In the genomic region with DNA sequence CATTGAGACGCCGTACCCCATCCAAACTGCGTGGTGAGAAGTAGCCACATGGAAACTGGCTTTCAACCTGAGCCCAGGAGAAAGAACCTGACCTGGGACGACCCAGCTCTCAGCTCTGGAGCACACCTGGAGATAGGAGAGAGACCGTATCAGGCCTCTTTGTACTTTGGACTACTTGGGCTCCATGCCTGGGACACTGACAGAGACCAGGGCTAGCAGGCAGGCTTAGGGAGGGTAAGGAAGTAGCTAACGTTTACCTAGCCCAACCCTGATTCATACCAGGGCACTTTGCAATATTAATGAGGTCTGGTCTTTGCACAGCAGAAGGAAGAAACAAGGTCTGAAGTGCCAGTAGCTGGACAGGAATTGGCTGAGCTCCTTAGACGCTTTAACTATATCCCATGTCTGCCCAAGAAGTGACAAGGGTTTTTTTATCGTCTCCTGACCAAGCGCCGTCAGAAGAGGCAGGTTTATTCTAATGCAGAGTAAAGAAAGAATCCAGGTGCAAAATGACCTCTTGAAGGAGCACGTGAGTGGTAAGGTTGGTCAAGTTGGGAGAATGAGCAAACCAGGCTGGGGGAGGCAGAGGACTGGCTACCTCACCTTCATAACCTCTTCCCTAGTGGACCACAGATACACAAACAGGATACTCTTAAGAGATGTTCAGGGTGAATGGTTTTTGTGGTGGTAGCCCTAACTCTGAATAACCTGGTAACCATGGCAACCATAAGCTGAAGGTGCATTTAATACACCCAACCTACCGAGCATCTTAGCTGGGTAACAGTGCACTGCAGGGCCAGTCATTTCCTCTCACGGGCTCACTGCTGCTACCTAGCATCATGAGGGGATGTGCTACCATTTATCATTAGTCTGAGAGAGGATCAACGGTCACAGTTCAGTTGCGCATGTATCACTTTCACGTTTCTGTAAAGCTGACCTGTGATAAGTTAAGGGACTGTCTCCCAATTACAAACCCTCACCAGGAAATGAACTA, we compare ENCODE assay signal across 17 mouse cellular contexts. TPM values are rescaled to one million over a fixed set of nuclear protein-coding genes. Genes with fewer than 3 reads are reported as not detected.
A peak's percentile ranks its signal among the peaks of the same experiment; 100 is the strongest.
DNase-seq lines count a peak whose midpoint lies in the region; ATAC-seq and TF ChIP-seq lines count a peak whose summit lies in the region.
"Had no signal": no experiment of that assay in that cellular context is flagged by ENCODE, and none has a peak within 500 bp of the region (broad histone marks: within the 10 kb centered on the region; RNA-seq: fewer than 3 reads in every experiment).

No protein-coding gene starts in this region.

- no peaks in the 10 kb centered on the region for H3K36me3 ChIP-seq in CH12.LX (replicated peaks in 1 of 2; ENCODE audit: control insufficient read depth in 1 of 2, insufficient read depth in 1 of 2, low read length in 1 of 2)
- H3K36me3 ChIP-seq in intestine, embryonic 15.5 days: no peaks in the 10 kb centered on the region
- H3K36me3 ChIP-seq in midbrain, embryonic 16.5 days (ENCODE audit: control insufficient read depth, insufficient read depth, low read length): no peaks in the 10 kb centered on the region
- H3K36me3 ChIP-seq in heart, embryonic 10.5 days: no peaks in the 10 kb centered on the region
- H3K36me3 ChIP-seq: midbrain, embryonic 12.5 days; neural tube, embryonic 15.5 days had no signal

- no peak for TF ChIP-seq CTCF in CH12.LX (conservative IDR thresholded peaks at IDR 0.05 in 1 of 2, IDR thresholded peaks at IDR 0.05 in 1 of 2; ENCODE audit: low read depth in 2 of 2, low read length in 2 of 2)

- no peaks in the 10 kb centered on the region for H3K9me3 ChIP-seq in CH12.LX (replicated peaks; ENCODE audit: low read length)
- H3K9me3 ChIP-seq in intestine, embryonic 15.5 days: no peaks in the 10 kb centered on the region
- H3K9me3 ChIP-seq in midbrain, embryonic 16.5 days (replicated peaks; ENCODE audit: control insufficient read depth, low read length, poor library complexity, severe bottlenecking): no peaks in the 10 kb centered on the region
- no peaks in the 10 kb centered on the region for H3K9me3 ChIP-seq in heart, embryonic 10.5 days
- H3K9me3 ChIP-seq: midbrain, embryonic 12.5 days; neural tube, embryonic 15.5 days had no signal

- no peaks in the 10 kb centered on the region for H3K79me2 ChIP-seq in CH12.LX (replicated peaks; ENCODE audit: control insufficient read depth, extremely low read depth, insufficient read depth, poor library complexity, severe bottlenecking)

- H3K4me2 ChIP-seq in CH12.LX (ENCODE audit: insufficient read depth, low read depth, poor library complexity, severe bottlenecking): 0 out of 2 replicates have a peak overlapping the region, but pooled peaks have one; percentile 6
- H3K4me2 ChIP-seq in intestine, embryonic 15.5 days (replicated peaks): peak overlapping the region; percentile 41
- no peak overlapping the region for H3K4me2 ChIP-seq in midbrain, embryonic 16.5 days (ENCODE audit: low read length)
- H3K4me2 ChIP-seq: midbrain, embryonic 12.5 days; neural tube, embryonic 15.5 days had no signal

- in situ Hi-C loops in CH12.LX (cut with MboI; ENCODE audit: low pct_ligation_motif_present, low pct_unique_long_range_greater_than_20kb, low sequenced_read_pairs): no loop called here

- no peak for TF ChIP-seq POLR2A in CH12.LX (IDR thresholded peaks at IDR 0.05; ENCODE audit: low read depth, low read length)

- no peak overlapping the region for H3K9ac ChIP-seq in CH12.LX (ENCODE audit: insufficient read depth, low read depth)
- H3K9ac ChIP-seq in intestine, embryonic 15.5 days: no peak overlapping the region
- no peak overlapping the region for H3K9ac ChIP-seq in midbrain, embryonic 16.5 days (ENCODE audit: low read depth, low read length)
- H3K9ac ChIP-seq: liver, embryonic 14.5 days; midbrain, embryonic 12.5 days; neural tube, embryonic 15.5 days had no signal

- dilution Hi-C loops in CH12.LX (cut with MboI; ENCODE audit: extremely low pct_ligation_motif_present, extremely low pct_unique_long_range_greater_than_20kb, low sequenced_read_pairs): no loop called here

- H3K27ac ChIP-seq in CH12.LX (ENCODE audit: insufficient read depth, low read depth): no peak overlapping the region
- H3K27ac ChIP-seq in intestine, embryonic 15.5 days: peak overlapping the region; percentile 79
- H3K27ac ChIP-seq in midbrain, embryonic 16.5 days (ENCODE audit: low read length): 0 out of 2 replicates have a peak overlapping the region, but pooled peaks have one; percentile 42
- no peak overlapping the region for H3K27ac ChIP-seq in heart, embryonic 10.5 days
- H3K27ac ChIP-seq: heart, adult 2 months; liver, embryonic 14.5 days; midbrain, embryonic 12.5 days; neural tube, embryonic 15.5 days had no signal

- peaks cover 3 to 16% of the 10 kb centered on the region in 2 experiments; a peak in 2 of 4 replicates for H3K4me1 ChIP-seq in CH12.LX (ENCODE audit: control insufficient read depth in 1 of 2, insufficient read depth in 2 of 2)
- peaks cover 18% of the 10 kb centered on the region; the same call in 1 of the 2 replicates for H3K4me1 ChIP-seq in intestine, embryonic 15.5 days (replicated peaks)
- H3K4me1 ChIP-seq in midbrain, embryonic 16.5 days (ENCODE audit: control insufficient read depth, insufficient read depth, low read length): peaks cover 23% of the 10 kb centered on the region
- H3K4me1 ChIP-seq in heart, embryonic 10.5 days: peaks cover 11% of the 10 kb centered on the region

- H3K4me3 ChIP-seq in CH12.LX (replicated peaks in 1 of 3; ENCODE audit: low read depth in 2 of 3, low read length in 2 of 3, poor library complexity in 1 of 3): no peak overlapping the region
- no peak overlapping the region for H3K4me3 ChIP-seq in intestine, embryonic 15.5 days (replicated peaks)
- H3K4me3 ChIP-seq in midbrain, embryonic 16.5 days (ENCODE audit: low read depth, low read length): no peak overlapping the region
- no peak overlapping the region for H3K4me3 ChIP-seq in heart, embryonic 10.5 days
- H3K4me3 ChIP-seq: heart, adult 2 months; midbrain, embryonic 12.5 days; neural tube, embryonic 15.5 days had no signal

- ATAC-seq in intestine, embryonic 15.5 days: peak; percentile 97
- peak; percentile 66 for ATAC-seq in midbrain, embryonic 16.5 days

- TF ChIP-seq RAD21 in CH12.LX (IDR thresholded peaks at IDR 0.05; ENCODE audit: low read depth, low read length): no peak

- 46% methylated on average over 16 of the region's 16 CpGs for WGBS in intestine, embryonic 15.5 days
- WGBS in midbrain, embryonic 16.5 days: 70% methylated on average over 16 of the region's 16 CpGs
- WGBS in heart, embryonic 10.5 days: 75% methylated on average over 16 of the region's 16 CpGs

- no peak for DNase-seq in CH12.LX (ENCODE audit: extremely low read depth)
- peak; percentile 66 to 86 for DNase-seq in kidney, postnatal 25 days
- no peak for DNase-seq in urinary bladder, postnatal 4 days (ENCODE audit: low spot score in 2 of 2)
- no peak for DNase-seq in heart, embryonic 10.5 days (ENCODE audit: low spot score)
- DNase-seq in urinary bladder, adult 18-20 months (ENCODE audit: low spot score in 2 of 2): no peak
- DNase-seq: cerebellum, adult 9-10 months; heart, adult 2 months; heart, postnatal 4 days; right cerebral cortex, adult 18-20 months had no signal

- peaks cover under 1% of the 10 kb centered on the region for H3K27me3 ChIP-seq in CH12.LX (replicated peaks)
- H3K27me3 ChIP-seq in intestine, embryonic 15.5 days (replicated peaks): no peaks in the 10 kb centered on the region
- H3K27me3 ChIP-seq in midbrain, embryonic 16.5 days (ENCODE audit: control insufficient read depth, insufficient read depth, low read depth, low read length): peaks cover 9% of the 10 kb centered on the region
- peaks cover 11% of the 10 kb centered on the region for H3K27me3 ChIP-seq in heart, embryonic 10.5 days (ENCODE audit: insufficient read depth, poor library complexity, severe bottlenecking)

- no peak for TF ChIP-seq EP300 in CH12.LX (IDR thresholded peaks at IDR 0.05; ENCODE audit: low read length)

TF ChIP-seq in CH12.LX, 34 proteins besides CTCF, POLR2A, EP300 and RAD21 (continues in another document):
- TF ChIP-seq USF1 (IDR thresholded peaks at IDR 0.05; ENCODE audit: low read depth, low read length) (no peak), SMC3 (IDR thresholded peaks at IDR 0.05; ENCODE audit: low read depth, low read length) (no peak), BHLHE40 (IDR thresholded peaks at IDR 0.05; ENCODE audit: low read depth, low read length) (no peak), JUND (conservative IDR thresholded peaks at IDR 0.05; ENCODE audit: low read depth, low read length) (no peak), IRF4 (IDR thresholded peaks at IDR 0.05; ENCODE audit: low read depth, low read length) (no peak), NELFE (IDR thresholded peaks at IDR 0.05; ENCODE audit: low read depth, low read length) (no peak), ZMIZ1 (IDR thresholded peaks at IDR 0.05; ENCODE audit: low read depth, low read length) (no peak), TBP (conservative IDR thresholded peaks at IDR 0.05; ENCODE audit: low read depth, low read length) (no peak), GABPA (IDR thresholded peaks at IDR 0.05; ENCODE audit: insufficient replicate concordance, low read depth, low read length) (no peak), CHD1 (IDR thresholded peaks at IDR 0.05; ENCODE audit: low read depth, low read length) (no peak)

RNA-seq across cellular contexts. Expression of gene Abcg8, which starts 3.4 kb away (rescaled TPM):
- total RNA-seq in CH12.LX (2012; rRNA removed) (0.04 TPM in 1 of 2 replicates, not detected in the other), CH12.LX (2014; rRNA removed) (not detected in 2 replicates)
- polyA plus RNA-seq in CH12.LX (2012; ENCODE audit: insufficient read length, low read depth): not detected in 2 replicates
- polyA plus RNA-seq in intestine, embryonic 15.5 days (2015; fragmentation: Nextera tagmentation; extraction: Ambion mirVana): 0.30 and 0.57 TPM in 2 replicates
- 0.08 TPM in 1 of 2 replicates, not detected in the other for polyA plus RNA-seq in midbrain, embryonic 16.5 days (2015; fragmentation: Nextera tagmentation; extraction: Ambion mirVana)
- 0.09 TPM in 1 of 2 replicates, not detected in the other for polyA plus RNA-seq in heart, embryonic 10.5 days (2016; fragmentation: Nextera tagmentation; extraction: Ambion mirVana)
- total RNA-seq: adrenal gland, adult 18-20 months; heart, adult 2 months; heart, postnatal 4 days; layer of hippocampus, adult 8-10 months; left cerebral cortex, postnatal 25 days had no signal
- polyA plus RNA-seq: heart, adult 2 months had no signal

RNA-seq across cellular contexts. Expression of gene Abcg5, which starts 10.1 kb away (rescaled TPM):
- total RNA-seq in CH12.LX (2012; rRNA removed) (not detected in 2 replicates), CH12.LX (2014; rRNA removed) (not detected in 2 replicates)
- polyA plus RNA-seq in CH12.LX (2012; ENCODE audit: insufficient read length, low read depth): not detected in 2 replicates
- 2.3 and 3.4 TPM in 2 replicates for polyA plus RNA-seq in intestine, embryonic 15.5 days (2015; fragmentation: Nextera tagmentation; extraction: Ambion mirVana)
- polyA plus RNA-seq in midbrain, embryonic 16.5 days (2015; fragmentation: Nextera tagmentation; extraction: Ambion mirVana): 1.5 and 2.7 TPM in 2 replicates
- polyA plus RNA-seq in heart, embryonic 10.5 days (2016; fragmentation: Nextera tagmentation; extraction: Ambion mirVana): 0.65 TPM in 2 replicates
- total RNA-seq: adrenal gland, adult 18-20 months; heart, adult 2 months; heart, postnatal 4 days; layer of hippocampus, adult 8-10 months; left cerebral cortex, postnatal 25 days had no signal
- polyA plus RNA-seq: heart, adult 2 months had no signal

RNA-seq across cellular contexts. Expression of gene Dync2li1, which starts 46.4 kb away (rescaled TPM):
- total RNA-seq in CH12.LX (2012; rRNA removed) (5.5 and 11.7 TPM in 2 replicates), CH12.LX (2014; rRNA removed) (7.6 and 9.4 TPM in 2 replicates)
- 10.3 and 12.3 TPM in 2 replicates for polyA plus RNA-seq in CH12.LX (2012; ENCODE audit: insufficient read length, low read depth)
- 21.9 and 24.7 TPM in 2 replicates for polyA plus RNA-seq in intestine, embryonic 15.5 days (2015; fragmentation: Nextera tagmentation; extraction: Ambion mirVana)
- 38.8 and 40.6 TPM in 2 replicates for polyA plus RNA-seq in midbrain, embryonic 16.5 days (2015; fragmentation: Nextera tagmentation; extraction: Ambion mirVana)
- polyA plus RNA-seq in heart, embryonic 10.5 days (2016; fragmentation: Nextera tagmentation; extraction: Ambion mirVana): 9.9 and 17.2 TPM in 2 replicates

Comparison
In these comparisons a context has a peak if more than half of its experiments do, and no peak if none do; other contexts are left out.
1. DNase-seq: peak in kidney, postnatal 25 days (2 of 2); none in CH12.LX (single experiment), urinary bladder, postnatal 4 days (0 of 2), heart, embryonic 10.5 days (single experiment) and urinary bladder, adult 18-20 months (0 of 2).
2. H3K27ac ChIP-seq: peak in intestine, embryonic 15.5 days (single experiment) and midbrain, embryonic 16.5 days (single experiment); none in CH12.LX (single experiment) and heart, embryonic 10.5 days (single experiment).